Mouse (Mus musculus) heart, embryonic 16.5 days (tissue): ENCODE data around the gene B3gat2. TPM values are rescaled to one million over a fixed set of nuclear protein-coding genes. Genes with fewer than 3 reads are reported as not detected.

ENCODE experiments used
- ATAC-seq: fragments of 200-750 bp; cut with Nextera tagmentation; replicated peaks from 2 replicates; pipeline ENCODE4 v1.8.0; 2017; ENCODE audit warnings: moderate number of reproducible peaks; ENCODE audit not compliant: insufficient read depth, low FRiP score; ENCODE audit errors: extremely low read depth
- H3K27ac ChIP-seq: fragments of 300-500 bp; sonication (generic); 2 replicates; pipeline ENCODE4 v1.5.1; 2014; ENCODE audit warnings: mild to moderate bottlenecking, low read length, control low read depth, moderate library complexity
- H3K27me3 ChIP-seq: fragments of 300-500 bp; sonication (generic); 2 replicates; pipeline ENCODE4 v1.6.1; 2014; ENCODE audit warnings: low read length, mixed read lengths; ENCODE audit not compliant: control insufficient read depth, insufficient read depth
- H3K36me3 ChIP-seq: fragments of 300-500 bp; sonication (generic); 2 replicates; pipeline ENCODE4 v1.6.1; 2014; ENCODE audit not compliant: control insufficient read depth, insufficient read depth
- H3K4me1 ChIP-seq: fragments of 300-500 bp; sonication (generic); 2 replicates; pipeline ENCODE4 v1.6.1; 2014; ENCODE audit warnings: low read length, mixed read lengths; ENCODE audit not compliant: control insufficient read depth, insufficient read depth
- H3K4me2 ChIP-seq: fragments of 300-500 bp; sonication (generic); 2 replicates; pipeline ENCODE4 v1.6.1; 2014; ENCODE audit warnings: low read depth, mild to moderate bottlenecking, control low read depth, low read length
- H3K4me3 ChIP-seq: fragments of 300-500 bp; sonication (generic); 2 replicates; pipeline ENCODE4 v1.5.1; 2014; ENCODE audit warnings: mild to moderate bottlenecking, control low read depth, low read length
- H3K9ac ChIP-seq: fragments of 300-500 bp; sonication (generic); 2 replicates; pipeline ENCODE4 v1.6.1; 2014; ENCODE audit warnings: low read length, control low read depth
- H3K9me3 ChIP-seq: fragments of 300-500 bp; sonication (generic); replicated peaks from 2 replicates; pipeline ENCODE4 v1.6.1; 2016; ENCODE audit warnings: low read length; ENCODE audit not compliant: control insufficient read depth
- WGBS: fragments of 180-500 bp; shearing (Covaris S2); extraction: QIAGEN DNeasy Blood & Tissue Kit; methylation state at CpG from one replicate; pipeline ENCODE4 v1.1.7; 2014; 5-methylcytosine and 5-hydroxymethylcytosine counted together
- polyA plus RNA-seq: library from polyadenylated mRNA; unstranded; fragments of >200 nt; fragmentation: Nextera tagmentation; extraction: Ambion mirVana; gene quantifications from 2 replicates; pipeline ENCODE4 v1.2.1, GENCODE M21; 2015

B3gat2 gene
- polyA plus RNA-seq, 1 experiment from 2014 or later: 0.50 TPM

- no peaks in the 10 kb centered on the region for H3K27me3 ChIP-seq
- peaks cover 19% of the 10 kb centered on the region for H3K4me1 ChIP-seq
- H3K9ac ChIP-seq: no peak overlapping the region
- H3K36me3 ChIP-seq: no peaks in the 10 kb centered on the region
- H3K4me3 ChIP-seq: no peak overlapping the region
- no peak overlapping the region for H3K27ac ChIP-seq
- WGBS: 28% methylated on average over 1 of the region's 1 CpGs
- no peak for ATAC-seq
- no peak overlapping the region for H3K4me2 ChIP-seq
- H3K9me3 ChIP-seq: no peaks in the 10 kb centered on the region
These were observed 130.5 kb downstream of the B3gat2 start for GRCm38 (mm10) chr1:23892072-23892471.

Other genes with a start within 250 kb of the B3gat2 start
- gene Smap1, start 160.6 kb downstream of the B3gat2 start, polyA plus RNA-seq: 18.9 and 30.6 TPM in 2 replicates
- 66.0 and 75.5 TPM in 2 replicates for gene Sdhaf4, start 243.9 kb downstream of the B3gat2 start, polyA plus RNA-seq